Mouse (Mus musculus) yolk sac, embryonic 10.5 days (tissue): ENCODE measurements around the gene Myh7b.
"Not testable (repeated sequence)": the region's sequence is repeated elsewhere in the genome, so short reads cannot be mapped to it uniquely, and the experiment has no call there.

Experiments
- DNase-seq: peaks from one replicate; pipeline ENCODE4 v3.0.0-alpha.2; 2017; ENCODE audit warnings: low spot score

Gene Myh7b

DNA sequence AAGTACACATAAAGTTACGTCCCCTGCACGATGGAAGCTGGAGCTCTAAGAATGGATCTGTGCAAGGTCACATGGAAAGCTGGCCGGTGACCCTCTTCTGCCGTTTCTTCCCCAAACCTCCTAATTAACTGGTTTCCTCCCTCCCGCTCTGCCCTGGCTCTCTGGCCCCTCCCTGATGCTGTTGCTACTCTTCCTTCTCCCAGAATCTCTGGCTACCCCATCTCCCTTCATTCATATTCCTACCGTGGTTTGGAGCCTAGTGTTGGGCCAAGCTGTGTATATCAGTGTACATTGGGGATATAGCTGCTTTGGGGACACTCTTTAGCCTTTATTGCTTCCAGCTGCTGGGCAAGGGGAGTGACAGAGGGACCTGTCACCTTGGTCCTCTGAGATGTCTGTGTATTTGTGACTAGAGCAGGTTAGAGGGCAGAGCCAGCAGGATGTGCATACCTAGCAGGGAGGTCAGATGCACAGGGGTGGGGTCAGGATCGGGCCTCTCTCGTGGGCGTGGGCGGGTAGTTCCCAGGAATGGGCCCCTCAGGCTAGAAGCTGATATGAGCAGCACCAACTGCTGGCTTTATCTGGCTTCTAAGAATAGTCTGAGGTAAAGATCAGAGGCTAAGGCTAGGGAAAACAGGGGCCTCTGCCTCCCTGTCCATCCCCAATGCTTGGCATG is 6.3 kb upstream of the Myh7b start:
- DNase-seq, result peak; percentile 48

DNA sequence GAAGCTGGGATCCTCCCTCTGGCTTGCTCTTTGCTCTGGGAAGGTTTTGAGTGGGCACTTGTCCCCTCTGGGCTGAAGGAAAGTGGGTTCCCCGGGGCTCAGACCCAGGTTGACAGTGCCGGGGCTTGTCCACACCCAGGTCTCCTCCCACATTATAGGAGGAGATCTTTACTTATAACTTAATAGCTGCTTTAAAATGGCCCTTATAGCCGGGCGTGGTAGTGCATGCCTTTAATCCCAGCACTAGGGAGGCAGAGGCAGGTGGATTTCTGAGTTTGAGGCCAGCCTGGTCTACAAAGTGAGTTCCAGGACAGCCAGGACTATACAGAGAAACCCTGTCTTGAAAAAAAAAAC is 5.8 kb upstream of the Myh7b start:
- not testable (repeated sequence) for DNase-seq

DNA sequence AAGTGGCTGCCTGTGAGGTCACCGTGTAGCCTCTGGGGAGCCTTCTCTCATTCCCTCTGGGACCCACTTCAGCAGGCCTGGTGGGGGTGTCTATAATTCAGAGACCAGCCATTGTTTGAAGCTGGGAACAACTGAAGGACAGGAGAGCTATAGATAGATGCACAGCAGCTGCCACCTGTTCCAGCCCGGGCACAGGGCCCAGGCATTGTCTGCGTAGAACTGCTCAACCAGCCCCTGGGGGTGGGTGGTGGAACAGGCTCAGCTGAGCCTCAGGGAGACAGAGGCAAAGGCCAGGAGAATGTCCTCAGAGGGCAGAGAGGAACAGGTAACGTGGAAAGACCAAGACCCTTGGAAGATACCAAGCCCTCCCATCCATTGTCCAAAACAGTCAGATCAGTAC is 4.7 kb upstream of the Myh7b start:
- no peak for DNase-seq

DNA sequence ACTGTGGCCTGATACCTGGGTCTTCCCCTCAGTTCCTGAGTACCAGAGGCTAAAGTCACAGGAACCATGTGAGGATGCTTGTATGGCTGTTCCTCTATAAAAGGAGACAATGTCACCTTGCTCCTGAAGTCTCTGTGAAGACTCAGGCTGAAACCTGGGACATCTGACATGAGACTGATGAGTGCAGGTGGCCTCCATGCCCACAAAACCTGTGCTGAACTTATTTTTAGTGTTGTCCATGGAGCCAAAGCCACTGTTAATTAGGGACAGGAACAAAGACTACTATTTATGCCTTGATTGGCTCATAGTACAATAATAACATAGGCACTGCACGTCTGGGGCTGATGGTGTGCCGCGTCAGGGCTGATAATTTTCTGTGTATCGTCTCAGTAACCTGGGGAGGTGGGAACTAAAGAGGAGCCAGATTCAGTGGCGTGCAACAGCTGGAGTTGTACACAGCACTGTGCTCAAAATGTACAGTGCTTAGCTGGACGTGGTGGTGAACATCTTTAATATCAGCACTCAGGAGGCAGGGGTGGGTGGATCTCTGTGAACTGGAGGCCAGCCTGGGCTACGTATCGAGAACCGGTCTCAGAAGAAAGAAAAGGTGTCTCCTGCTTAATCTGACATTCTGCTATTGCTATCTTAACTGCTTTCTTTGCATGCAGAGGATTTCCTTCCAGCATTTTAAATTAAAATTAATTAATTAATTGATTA is 980 bp downstream of the Myh7b start:
- DNase-seq, result no peak

DNA sequence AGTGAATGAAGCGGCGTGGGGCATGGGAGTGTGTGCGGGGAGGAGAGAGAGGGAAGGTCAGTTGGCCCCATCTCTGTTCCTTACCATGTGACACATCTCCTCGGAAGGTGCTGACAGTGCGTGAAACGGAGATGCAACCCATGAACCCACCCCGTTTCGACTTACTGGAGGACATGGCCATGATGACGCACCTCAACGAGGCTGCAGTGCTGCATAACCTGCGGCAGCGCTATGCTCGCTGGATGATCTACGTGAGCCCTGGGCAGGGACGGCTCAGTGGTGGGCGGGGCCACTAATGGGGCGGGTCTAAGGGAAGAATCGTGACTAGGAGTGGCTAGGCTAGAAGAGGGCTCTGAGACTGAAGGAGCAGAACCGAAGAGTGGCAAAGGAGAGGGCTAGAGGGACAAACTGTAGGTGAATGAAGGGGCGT is 2.3 kb downstream of the Myh7b start:
- DNase-seq, result peak; percentile 80

DNA sequence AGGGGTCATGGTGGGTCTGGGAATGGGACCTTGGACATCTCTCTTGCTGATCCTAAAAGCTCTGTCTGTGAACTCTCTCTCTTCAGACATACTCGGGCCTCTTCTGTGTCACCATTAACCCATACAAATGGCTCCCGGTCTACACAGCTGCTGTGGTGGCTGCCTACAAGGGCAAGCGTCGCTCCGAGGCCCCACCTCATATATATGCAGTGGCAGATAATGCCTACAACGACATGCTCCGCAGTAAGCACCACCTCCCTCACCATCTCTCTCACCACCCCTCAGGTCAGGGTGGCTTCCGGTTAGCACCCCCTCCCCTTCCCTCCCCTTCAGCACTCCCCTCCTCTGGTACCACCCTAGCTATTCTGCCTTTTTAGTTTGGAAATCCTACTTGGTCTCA is 2.9 kb downstream of the Myh7b start:
- no peak for DNase-seq

DNA sequence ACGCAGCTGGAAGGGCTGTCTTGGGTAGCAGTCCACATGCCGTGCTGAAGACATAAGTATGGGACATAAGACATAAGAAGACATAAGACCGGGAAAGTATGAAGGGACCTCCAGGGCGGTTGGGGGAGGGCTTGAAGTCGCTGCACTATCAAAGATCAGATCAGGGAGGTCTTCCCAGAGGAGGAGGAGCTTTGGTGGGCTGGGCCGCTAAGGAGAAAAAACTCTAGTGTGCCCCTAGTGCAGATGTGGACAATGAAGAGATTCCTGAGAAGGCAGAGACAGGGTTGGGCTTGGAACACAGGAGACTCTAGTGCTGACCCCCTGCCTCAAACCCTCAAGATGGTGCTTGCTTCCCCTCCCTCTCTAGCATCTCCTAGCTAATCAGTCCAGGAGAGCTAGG is 6.0 kb downstream of the Myh7b start:
- DNase-seq, result no peak

DNA sequence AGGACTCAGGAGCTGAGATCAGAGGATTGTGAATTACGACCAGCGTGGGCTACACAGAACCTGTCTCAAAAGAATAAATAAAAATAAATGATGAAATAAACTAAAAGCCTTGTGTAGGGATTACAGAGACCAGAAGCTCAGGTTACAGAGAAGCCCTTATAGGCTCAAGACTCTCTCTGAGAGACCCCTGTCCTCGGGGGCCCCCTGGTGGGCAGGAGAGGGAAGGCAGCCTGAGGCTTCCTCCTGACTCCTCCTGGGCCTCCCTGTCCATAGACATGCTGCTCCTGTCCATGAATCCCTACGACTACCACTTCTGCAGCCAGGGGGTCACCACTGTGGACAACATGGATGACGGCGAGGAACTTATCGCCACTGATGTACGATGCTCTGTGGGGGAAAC is 8.8 kb downstream of the Myh7b start:
- DNase-seq, result peak; percentile 67

DNA sequence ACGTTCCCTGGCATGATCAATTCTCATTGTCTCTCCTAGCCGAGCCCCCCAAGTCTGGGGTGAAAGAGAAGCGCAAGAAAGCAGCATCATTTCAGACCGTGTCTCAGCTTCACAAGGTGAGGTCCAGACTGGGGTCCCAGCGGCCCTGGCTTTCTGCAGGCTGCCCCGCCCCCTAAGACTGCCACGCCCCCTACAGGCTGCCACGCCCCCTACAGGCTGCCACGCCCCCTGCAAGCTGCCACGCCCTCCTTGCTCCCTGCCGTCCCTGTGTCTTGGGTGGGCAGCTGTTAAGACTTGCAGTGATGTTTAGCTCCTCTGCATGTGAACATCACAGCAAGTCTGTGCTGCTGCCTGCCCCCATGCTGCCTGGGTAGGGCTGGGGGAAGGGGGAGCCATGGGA is 11.6 kb downstream of the Myh7b start:
- DNase-seq, result no peak

DNA sequence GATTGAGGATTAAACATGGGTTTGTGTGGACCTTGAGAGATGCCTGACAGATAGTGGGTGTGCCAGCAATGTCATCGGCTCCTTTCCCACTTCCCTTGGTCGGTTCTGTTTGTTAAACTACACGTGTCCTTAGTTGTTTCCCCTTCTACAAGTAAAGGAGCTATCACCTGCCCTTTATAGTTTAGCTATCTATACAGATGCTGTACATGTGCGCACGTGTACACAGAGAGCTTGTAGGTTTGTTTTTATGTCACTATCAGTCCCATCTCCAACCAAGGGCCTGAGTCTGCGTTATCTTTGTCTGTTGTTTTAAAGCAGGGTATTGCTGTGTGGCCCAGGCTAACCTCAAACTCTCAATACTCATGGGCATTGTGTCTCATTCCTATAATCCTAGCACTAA is 13.0 kb downstream of the Myh7b start:
- DNase-seq, result no peak

DNA sequence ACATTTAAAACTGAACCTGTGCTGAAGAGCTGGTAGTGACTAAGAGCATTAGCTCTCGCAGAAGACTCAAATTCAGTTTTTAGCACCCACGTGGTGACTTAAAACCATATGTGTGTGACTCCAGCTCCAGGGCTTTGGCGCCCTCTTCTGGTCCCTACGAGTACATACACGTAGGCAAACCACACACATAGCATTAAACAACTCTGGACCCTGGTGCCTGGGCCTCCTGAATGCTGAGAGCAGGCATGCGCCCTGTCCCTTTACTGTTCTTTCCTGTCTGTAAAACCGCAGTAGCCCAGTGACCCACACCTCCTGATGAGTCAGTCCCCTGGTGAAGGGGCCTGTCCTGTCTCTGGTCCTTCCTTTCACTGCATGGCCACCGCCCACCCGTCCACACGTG is 13.7 kb downstream of the Myh7b start:
- DNase-seq, result peak; percentile 35

DNA sequence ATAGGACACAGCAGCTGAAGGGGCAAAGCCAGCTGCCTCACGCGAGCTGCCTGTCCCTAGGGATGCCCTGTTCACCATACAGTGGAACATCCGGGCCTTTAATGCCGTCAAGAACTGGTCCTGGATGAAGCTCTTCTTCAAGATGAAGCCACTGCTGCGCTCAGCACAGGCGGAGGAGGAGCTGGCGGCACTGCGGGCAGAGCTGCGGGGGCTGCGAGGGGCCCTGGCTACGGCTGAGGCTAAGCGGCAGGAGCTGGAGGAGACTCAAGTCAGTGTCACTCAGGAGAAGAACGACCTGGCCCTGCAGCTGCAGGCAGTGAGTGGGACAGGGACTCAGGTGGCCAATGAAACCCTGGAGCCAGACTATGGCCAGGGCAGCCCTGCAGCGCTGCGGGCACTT is 15.3 kb downstream of the Myh7b start:
- no peak for DNase-seq

DNA sequence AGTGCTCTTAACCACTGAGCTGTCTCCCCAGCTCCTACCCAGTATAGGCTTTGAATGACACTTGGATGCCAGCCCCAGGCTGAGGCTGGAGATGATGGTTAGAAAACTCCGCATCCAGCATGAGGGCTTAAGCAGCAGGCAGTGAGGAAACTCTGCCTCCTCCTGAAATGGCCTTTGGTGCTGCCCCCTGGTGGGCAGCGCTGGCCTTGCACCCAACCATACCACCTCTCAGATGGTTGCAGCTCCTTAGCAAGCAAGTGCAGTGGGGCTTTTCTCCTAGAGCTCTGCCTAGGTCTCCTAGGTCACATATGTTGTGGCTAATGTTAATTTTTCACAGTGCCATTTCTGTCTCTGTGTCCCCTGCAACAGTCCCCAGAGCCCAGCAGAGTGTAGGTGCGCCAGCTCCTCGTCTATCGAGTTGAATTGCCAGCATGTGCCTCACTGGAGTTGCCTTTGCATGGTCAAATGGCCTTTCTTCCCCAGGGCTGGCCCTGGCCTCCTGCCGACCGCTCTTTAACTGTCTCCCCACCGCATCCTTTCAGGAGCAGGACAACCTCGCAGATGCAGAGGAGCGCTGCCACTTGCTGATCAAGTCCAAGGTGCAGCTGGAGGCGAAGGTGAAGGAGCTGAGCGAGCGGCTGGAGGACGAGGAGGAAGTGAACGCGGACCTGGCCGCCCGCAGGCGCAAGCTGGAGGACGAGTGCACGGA is 16.2 kb downstream of the Myh7b start:
- DNase-seq, result peak; percentile 50

DNA sequence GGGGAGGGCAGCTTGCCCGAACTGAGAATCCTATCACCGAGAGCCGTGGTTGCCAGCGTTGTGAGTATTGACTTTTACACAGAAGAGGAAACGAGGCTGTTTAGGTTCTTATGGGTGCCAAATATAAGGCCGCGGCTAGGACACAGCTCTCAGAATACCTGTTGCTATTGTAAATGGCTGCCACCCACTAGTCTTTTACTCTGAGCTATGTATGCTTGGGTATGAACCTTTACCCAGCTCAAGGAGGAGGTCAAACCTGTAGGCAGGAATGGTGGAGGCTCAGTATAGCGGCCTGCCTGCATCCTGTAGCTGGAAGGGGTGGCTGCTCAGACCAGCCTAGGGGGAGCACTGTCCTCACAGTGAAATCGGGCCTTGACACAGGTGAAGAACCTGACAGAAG is 17.1 kb downstream of the Myh7b start:
- DNase-seq, result no peak

DNA sequence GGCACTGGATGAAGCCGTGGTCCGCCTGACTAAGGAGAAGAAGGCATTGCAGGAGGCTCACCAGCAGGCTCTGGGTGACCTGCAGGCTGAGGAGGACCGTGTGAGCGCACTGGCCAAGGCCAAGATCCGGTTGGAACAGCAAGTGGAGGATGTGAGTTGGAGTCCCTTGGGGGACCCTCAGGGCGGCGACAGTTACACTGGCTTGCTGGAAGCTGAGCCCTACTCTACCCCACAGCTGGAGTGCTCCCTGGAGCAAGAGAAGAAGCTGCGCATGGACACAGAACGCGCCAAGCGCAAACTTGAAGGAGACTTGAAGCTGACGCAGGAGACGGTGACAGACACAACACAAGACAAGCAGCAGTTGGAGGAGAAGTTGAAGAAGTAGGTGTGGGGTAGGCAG is 17.5 kb downstream of the Myh7b start:
- DNase-seq, result no peak

DNA sequence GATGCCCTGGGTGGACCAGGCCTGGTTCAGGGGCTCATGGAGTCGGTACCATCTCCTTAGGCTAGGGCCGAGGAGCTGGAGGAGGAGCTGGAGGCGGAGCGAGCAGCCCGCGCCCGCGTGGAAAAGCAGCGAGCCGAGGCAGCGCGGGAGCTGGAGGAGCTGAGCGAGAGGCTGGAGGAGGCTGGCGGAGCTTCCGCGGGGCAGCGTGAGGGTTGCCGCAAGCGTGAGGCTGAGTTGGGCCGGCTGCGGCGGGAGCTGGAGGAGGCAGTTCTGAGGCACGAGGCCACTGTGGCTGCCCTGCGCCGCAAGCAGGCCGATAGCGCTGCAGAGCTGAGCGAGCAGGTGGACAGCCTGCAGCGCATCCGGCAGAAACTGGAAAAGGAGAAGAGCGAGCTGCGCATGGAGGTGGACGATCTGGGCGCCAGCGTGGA is 18.2 kb downstream of the Myh7b start:
- DNase-seq, result peak; percentile 63

DNA sequence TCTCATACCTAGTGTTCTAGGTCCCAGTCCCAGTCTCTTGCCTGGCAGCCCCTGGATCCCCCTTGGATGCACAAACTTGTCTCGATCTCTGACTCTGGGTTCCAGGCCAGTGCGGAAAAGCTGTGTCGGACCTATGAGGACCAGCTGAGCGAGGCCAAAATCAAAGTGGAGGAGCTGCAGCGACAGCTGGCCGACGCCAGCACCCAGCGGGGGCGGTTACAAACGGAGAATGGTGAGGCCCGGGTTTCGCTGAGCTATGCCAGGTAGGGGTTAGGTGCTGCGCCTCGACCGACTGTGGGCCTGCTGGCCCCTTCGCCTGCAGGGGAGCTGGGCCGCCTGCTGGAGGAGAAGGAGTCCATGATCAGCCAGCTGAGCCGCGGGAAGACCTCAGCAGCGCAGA is 19.1 kb downstream of the Myh7b start:
- DNase-seq, result no peak

DNA sequence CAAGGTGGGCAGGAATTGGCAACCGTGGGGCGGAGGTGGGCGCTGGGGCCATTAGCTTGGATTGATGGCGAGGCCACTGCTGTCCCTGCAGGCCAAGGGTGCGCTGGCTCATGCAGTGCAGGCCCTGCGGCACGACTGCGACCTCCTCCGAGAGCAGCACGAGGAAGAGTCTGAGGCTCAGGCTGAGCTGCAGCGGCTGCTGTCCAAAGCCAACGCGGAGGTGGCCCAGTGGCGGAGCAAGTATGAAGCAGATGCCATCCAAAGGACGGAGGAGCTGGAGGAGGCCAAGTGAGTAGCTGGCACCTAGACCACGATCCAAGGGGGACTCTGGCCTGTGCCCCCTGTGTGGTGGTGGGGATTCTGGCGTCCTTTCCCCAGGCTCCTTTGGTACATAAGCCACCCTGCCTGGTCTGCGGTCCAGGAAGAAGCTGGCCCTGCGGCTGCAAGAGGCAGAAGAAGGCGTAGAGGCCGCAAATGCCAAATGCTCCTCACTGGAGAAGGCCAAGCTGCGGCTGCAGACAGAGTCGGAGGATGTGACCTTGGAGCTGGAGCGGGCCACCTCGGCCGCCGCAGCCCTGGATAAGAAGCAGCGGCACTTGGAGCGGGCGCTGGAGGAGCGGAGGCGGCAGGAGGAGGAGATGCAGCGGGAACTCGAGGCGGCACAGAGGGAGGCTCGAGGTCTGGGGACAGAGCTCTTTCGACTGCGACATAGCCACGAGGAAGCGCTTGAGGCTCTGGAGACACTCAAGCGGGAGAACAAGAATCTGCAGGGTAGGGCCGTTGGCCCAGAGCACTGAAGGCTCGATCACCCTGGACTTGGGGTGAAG is 19.8 kb downstream of the Myh7b start:
- no peak for DNase-seq

DNA sequence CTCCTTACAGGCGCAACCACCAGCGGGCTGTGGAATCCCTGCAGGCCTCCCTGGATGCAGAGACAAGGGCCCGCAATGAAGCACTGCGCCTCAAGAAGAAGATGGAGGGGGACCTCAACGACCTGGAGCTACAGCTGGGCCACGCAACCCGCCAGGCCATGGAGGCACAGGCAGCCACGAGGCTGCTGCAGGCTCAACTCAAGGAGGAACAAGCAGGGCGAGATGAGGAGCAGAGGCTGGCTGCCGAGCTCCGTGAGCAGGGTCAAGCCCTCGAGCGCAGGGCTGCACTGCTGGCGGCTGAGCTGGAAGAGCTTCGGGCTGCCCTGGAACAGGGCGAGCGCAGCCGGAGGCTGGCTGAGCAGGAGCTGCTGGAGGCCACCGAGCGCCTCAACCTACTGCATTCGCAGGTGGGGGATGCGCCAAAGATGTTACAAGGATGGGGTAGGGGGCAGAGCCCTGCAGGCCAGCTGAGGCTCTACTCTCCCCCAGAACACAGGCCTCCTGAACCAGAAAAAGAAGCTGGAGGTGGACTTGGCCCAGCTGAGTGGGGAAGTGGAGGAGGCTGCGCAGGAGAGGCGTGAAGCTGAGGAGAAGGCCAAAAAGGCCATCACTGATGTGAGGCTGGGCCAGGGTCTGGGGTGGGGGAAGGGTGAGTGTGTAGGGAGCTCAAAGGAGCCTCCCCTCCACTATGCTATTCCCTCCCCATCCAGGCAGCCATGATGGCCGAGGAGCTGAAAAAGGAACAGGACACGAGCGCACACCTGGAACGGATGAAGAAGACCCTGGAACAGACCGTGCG is 21.3 kb downstream of the Myh7b start:
- no peak for DNase-seq

DNA sequence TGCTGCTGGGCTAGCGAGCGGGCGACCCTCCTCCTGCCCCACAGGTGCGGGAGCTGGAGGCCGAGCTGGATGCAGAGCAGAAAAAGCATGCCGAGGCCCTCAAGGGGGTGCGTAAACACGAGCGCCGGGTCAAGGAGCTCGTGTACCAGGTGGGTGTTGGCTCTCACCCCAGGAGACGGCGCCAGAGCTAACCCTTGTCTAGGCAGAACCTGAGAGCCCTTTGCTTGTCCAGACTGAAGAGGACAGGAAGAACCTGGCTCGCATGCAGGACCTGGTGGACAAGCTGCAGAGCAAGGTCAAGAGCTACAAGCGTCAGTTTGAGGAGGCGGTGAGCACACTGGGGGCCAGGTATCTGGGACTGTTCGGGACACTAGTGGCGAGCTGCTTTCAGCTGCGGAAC is 22.1 kb downstream of the Myh7b start:
- no peak for DNase-seq

DNA sequence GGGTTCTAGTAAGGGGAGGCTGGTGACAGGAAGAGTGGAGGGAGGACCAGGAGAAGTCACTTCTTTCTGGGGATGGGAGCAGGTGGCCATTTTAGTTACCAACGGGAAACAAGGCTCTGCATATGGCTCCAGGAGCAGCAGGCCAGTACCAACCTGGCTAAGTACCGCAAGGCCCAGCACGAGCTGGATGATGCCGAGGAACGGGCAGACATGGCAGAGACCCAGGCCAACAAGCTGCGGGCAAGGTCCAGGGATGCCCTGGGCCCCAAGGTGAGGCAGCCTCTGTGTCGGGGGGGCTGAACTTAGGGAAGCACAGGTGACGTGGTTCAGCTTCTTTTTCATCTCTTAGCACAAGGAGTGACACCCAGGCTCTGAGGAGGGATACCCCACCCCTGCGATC is 22.7 kb downstream of the Myh7b start:
- no peak for DNase-seq

DNA sequence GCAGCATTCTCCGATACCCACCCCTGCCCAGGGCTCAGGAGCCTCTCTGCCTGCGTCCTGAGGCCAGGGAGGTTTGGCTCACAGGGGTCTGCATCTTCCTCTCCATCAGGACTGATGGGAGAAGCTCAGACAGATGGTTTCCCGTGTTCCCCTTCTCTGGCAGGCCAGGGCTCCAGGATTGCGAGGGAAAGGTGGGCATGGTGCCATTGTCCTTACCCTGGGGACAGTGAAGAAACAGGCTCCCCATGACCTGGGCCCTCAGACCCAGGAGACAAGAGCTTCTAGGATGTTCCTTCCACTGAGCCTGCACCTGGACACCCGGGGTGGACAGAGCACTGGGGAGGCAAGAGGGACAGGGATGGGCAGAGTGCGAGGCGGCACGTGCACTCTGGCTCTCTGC is 23.6 kb downstream of the Myh7b start:
- DNase-seq, result no peak
